Mouse (Mus musculus): ENCODE data around the gene Ssxb6.
"Not testable (repeated sequence)": the region's sequence is repeated elsewhere in the genome, so short reads cannot be mapped to it uniquely, and the experiment has no call there.

Ssxb6 gene

GRCm38 (mm10) chrX:8548155-8548554 lies at the start of gene Ssxb6:
TSS of gene Ssxb6 (minus strand) at chrX:8548255.
- DNase-seq (ENCODE audit: low read depth): not testable (repeated sequence)

GRCm38 (mm10) chrX:8591716-8592115 lies 43.7 kb upstream of the Ssxb6 start, which contains the start of gene Ssxb3:
TSS of gene Ssxb3 (minus strand) at chrX:8591816.
- DNase-seq (ENCODE audit: low read depth): not testable (repeated sequence)

- no peak for DNase-seq (ENCODE audit: low read depth)
These were observed 23.2 kb downstream of the Ssxb6 start, which contains the start of gene Gm14459 for GRCm38 (mm10) chrX:8524854-8525253. TSS of gene Gm14459 (minus strand) at chrX:8524954.

Data from induced T-regulatory cell, adult 2 months (primary cell).